Mouse (Mus musculus) lung, embryonic 15.5 days (tissue): ENCODE measurements around the gene Gna12. TPM values are rescaled to one million over a fixed set of nuclear protein-coding genes. Genes with fewer than 3 reads are reported as not detected.

ENCODE experiments used
- ATAC-seq: fragments of 200-750 bp; cut with Nextera tagmentation; 2 replicates; pipeline ENCODE4 v1.8.0; 2017; ENCODE audit warnings: moderate number of reproducible peaks, borderline replicate concordance; ENCODE audit not compliant: low FRiP score, low TSS enrichment; ENCODE audit errors: extremely low read depth
- H3K27ac ChIP-seq: fragments of 300-500 bp; sonication (generic); 2 replicates; pipeline ENCODE4 v1.5.1; 2015; ENCODE audit warnings: moderate library complexity, mild to moderate bottlenecking, inconsistent platforms
- H3K27me3 ChIP-seq: fragments of 300-500 bp; sonication (generic); 2 replicates; pipeline ENCODE4 v1.6.1; 2015; ENCODE audit warnings: inconsistent platforms
- H3K36me3 ChIP-seq: fragments of 300-500 bp; sonication (generic); 2 replicates; pipeline ENCODE4 v1.6.1; 2015; ENCODE audit warnings: inconsistent platforms
- H3K4me1 ChIP-seq: fragments of 300-500 bp; sonication (generic); 2 replicates; pipeline ENCODE4 v1.6.1; 2015; ENCODE audit warnings: inconsistent platforms
- H3K4me2 ChIP-seq: fragments of 300-500 bp; sonication (generic); 2 replicates; pipeline ENCODE4 v1.6.1; 2015; ENCODE audit warnings: inconsistent platforms, mild to moderate bottlenecking, moderate library complexity
- H3K4me3 ChIP-seq: fragments of 300-500 bp; sonication (generic); 2 replicates; pipeline ENCODE4 v1.5.1; 2015; ENCODE audit warnings: mild to moderate bottlenecking, inconsistent platforms
- H3K9ac ChIP-seq: fragments of 300-500 bp; sonication (generic); 2 replicates; pipeline ENCODE4 v1.6.1; 2015; ENCODE audit warnings: inconsistent platforms
- H3K9me3 ChIP-seq: fragments of 300-500 bp; sonication (generic); 2 replicates; pipeline ENCODE4 v1.6.1; 2016; ENCODE audit warnings: inconsistent platforms
- WGBS: fragments of 180-500 bp; shearing (Covaris S2); methylation state at CpG from one replicate; pipeline ENCODE4 v1.1.7; 2015; 5-methylcytosine and 5-hydroxymethylcytosine counted together
- polyA plus RNA-seq: library from polyadenylated mRNA; unstranded; fragments of >200 nt; fragmentation: Nextera tagmentation; extraction: Ambion mirVana; gene quantifications from 2 replicates; pipeline ENCODE4 v1.2.1, GENCODE M21; 2015

The Gna12 gene
- polyA plus RNA-seq, 1 experiment from 2014 or later, result 50.9 TPM

GRCm38 (mm10) chr5:140854700-140855099 lies 24.5 kb upstream of the Gna12 start:
- Histone ChIP-seq H3K4me3 (no peak overlapping the region), H3K9ac (no peak overlapping the region), H3K4me1 (peaks cover 3% of the 10 kb centered on the region; the same call in 1 of the 2 replicates), H3K36me3 (no peaks in the 10 kb centered on the region), H3K27ac (no peak overlapping the region), H3K4me2 (no peak overlapping the region), H3K27me3 (no peaks in the 10 kb centered on the region), H3K9me3 (no peaks in the 10 kb centered on the region)
- no peak for ATAC-seq
- 73% methylated on average over 4 of the region's 4 CpGs for WGBS

GRCm38 (mm10) chr5:140853723-140854122 lies 23.5 kb upstream of the Gna12 start:
- 47% methylated on average over 5 of the region's 5 CpGs for WGBS
- ATAC-seq, result no peak
- peaks cover 3% of the 10 kb centered on the region; the same call in 1 of the 2 replicates for H3K4me1 ChIP-seq
- H3K9me3 ChIP-seq, result no peaks in the 10 kb centered on the region
- no peaks in the 10 kb centered on the region for H3K36me3 ChIP-seq
- H3K27me3 ChIP-seq, result no peaks in the 10 kb centered on the region
- H3K9ac ChIP-seq, result no peak overlapping the region
- no peak overlapping the region for H3K4me2 ChIP-seq
- H3K27ac ChIP-seq, result no peak overlapping the region
- H3K4me3 ChIP-seq, result no peak overlapping the region

- Histone ChIP-seq H3K9ac (no peak overlapping the region), H3K36me3 (no peaks in the 10 kb centered on the region)
These were observed 22.3 kb upstream of the Gna12 start for GRCm38 (mm10) chr5:140852435-140852996.

GRCm38 (mm10) chr5:140847300-140847729 lies 17.1 kb upstream of the Gna12 start:
- WGBS, result 5% methylated on average over 5 of the region's 5 CpGs
- peak; percentile 49; the same call in 1 of the 2 replicates for ATAC-seq
- no peak overlapping the region for H3K4me3 ChIP-seq
- H3K4me1 ChIP-seq, result no peaks in the 10 kb centered on the region
- no peak overlapping the region for H3K9ac ChIP-seq
- H3K36me3 ChIP-seq, result no peaks in the 10 kb centered on the region
- no peaks in the 10 kb centered on the region for H3K27me3 ChIP-seq
- no peak overlapping the region for H3K27ac ChIP-seq
- no peaks in the 10 kb centered on the region for H3K9me3 ChIP-seq
- H3K4me2 ChIP-seq, result no peak overlapping the region

More at GRCm38 (mm10) chr5:140852435-140852996, 22.3 kb upstream of the Gna12 start:
- Histone ChIP-seq H3K27me3 (no peaks in the 10 kb centered on the region), H3K4me1 (peaks cover 3% of the 10 kb centered on the region; the same call in 1 of the 2 replicates), H3K9me3 (no peaks in the 10 kb centered on the region), H3K4me3 (no peak overlapping the region), H3K27ac (no peak overlapping the region), H3K4me2 (no peak overlapping the region)
- no peak for ATAC-seq
- WGBS, result 43% methylated on average over 12 of the region's 12 CpGs

GRCm38 (mm10) chr5:140841942-140842341 lies 11.7 kb upstream of the Gna12 start:
- Histone ChIP-seq H3K27me3 (no peaks in the 10 kb centered on the region), H3K4me2 (no peak overlapping the region), H3K9ac (no peak overlapping the region), H3K4me1 (no peaks in the 10 kb centered on the region), H3K4me3 (no peak overlapping the region), H3K9me3 (no peaks in the 10 kb centered on the region), H3K27ac (no peak overlapping the region), H3K36me3 (no peaks in the 10 kb centered on the region)
- ATAC-seq, result no peak
- WGBS, result 64% methylated on average over 4 of the region's 4 CpGs

GRCm38 (mm10) chr5:140831064-140831431 lies 817 bp upstream of the Gna12 start:
- Histone ChIP-seq H3K27me3 (no peaks in the 10 kb centered on the region), H3K36me3 (no peaks in the 10 kb centered on the region), H3K4me2 (peak overlapping the region; percentile 57), H3K27ac (no peak overlapping the region), H3K9me3 (no peaks in the 10 kb centered on the region), H3K4me1 (peaks cover 31% of the 10 kb centered on the region), H3K9ac (no peak overlapping the region), H3K4me3 (peak overlapping the region; percentile 92; the same call in 1 of the 2 replicates)
- WGBS, result 74% methylated on average over 8 of the region's 8 CpGs
- ATAC-seq, result no peak

GRCm38 (mm10) chr5:140829911-140830294 lies 328 bp downstream of the Gna12 start:
- Histone ChIP-seq H3K9me3 (no peaks in the 10 kb centered on the region), H3K4me1 (peaks cover 31% of the 10 kb centered on the region), H3K4me2 (peak overlapping the region; percentile 94), H3K27me3 (no peaks in the 10 kb centered on the region), H3K9ac (peak overlapping the region; percentile 71), H3K4me3 (peak overlapping the region; percentile 92), H3K27ac (peak overlapping the region; percentile 85), H3K36me3 (no peaks in the 10 kb centered on the region)
- under 1% methylated on average over 58 of the region's 58 CpGs for WGBS
- ATAC-seq, result no peak; the same call in 1 of the 2 replicates

GRCm38 (mm10) chr5:140829081-140829910 lies 935 bp downstream of the Gna12 start:
- peak overlapping the region; percentile 71 for H3K9ac ChIP-seq
- peak overlapping the region; percentile 94 for H3K4me2 ChIP-seq
- WGBS, result 29% methylated on average over 18 of the region's 18 CpGs
- peak overlapping the region; percentile 92 for H3K4me3 ChIP-seq
- H3K4me1 ChIP-seq, result peaks cover 31% of the 10 kb centered on the region
- no peaks in the 10 kb centered on the region for H3K9me3 ChIP-seq
- H3K27me3 ChIP-seq, result no peaks in the 10 kb centered on the region
- peak overlapping the region; percentile 85 for H3K27ac ChIP-seq
- H3K36me3 ChIP-seq, result no peaks in the 10 kb centered on the region
- ATAC-seq, result no peak

- Histone ChIP-seq H3K27ac (peak overlapping the region; percentile 51), H3K36me3 (no peaks in the 10 kb centered on the region), H3K27me3 (no peaks in the 10 kb centered on the region), H3K4me1 (peaks cover 33% of the 10 kb centered on the region), H3K4me3 (peak overlapping the region; percentile 92), H3K9ac (peak overlapping the region; percentile 19; the same call in 1 of the 2 replicates), H3K9me3 (no peaks in the 10 kb centered on the region), H3K4me2 (peak overlapping the region; percentile 94)
- WGBS, result 43% methylated on average over 2 of the region's 2 CpGs
- ATAC-seq, result no peak
These were observed 1.9 kb downstream of the Gna12 start for GRCm38 (mm10) chr5:140828363-140828762.

- H3K9me3 ChIP-seq, result no peaks in the 10 kb centered on the region
- H3K27me3 ChIP-seq, result no peaks in the 10 kb centered on the region
- no peak for ATAC-seq
These were observed 2.3 kb downstream of the Gna12 start for GRCm38 (mm10) chr5:140827896-140828295.

GRCm38 (mm10) chr5:140827413-140827812 lies 2.8 kb downstream of the Gna12 start:
- Histone ChIP-seq H3K4me1 (peaks cover 40% of the 10 kb centered on the region), H3K27me3 (no peaks in the 10 kb centered on the region), H3K4me3 (peak overlapping the region; percentile 92; the same call in 1 of the 2 replicates), H3K27ac (peak overlapping the region; percentile 51), H3K4me2 (peak overlapping the region; percentile 94), H3K36me3 (no peaks in the 10 kb centered on the region), H3K9me3 (no peaks in the 10 kb centered on the region), H3K9ac (peak overlapping the region; percentile 25; the same call in 1 of the 2 replicates)
- no peak for ATAC-seq
- WGBS, result 47% methylated on average over 2 of the region's 2 CpGs

More at GRCm38 (mm10) chr5:140827896-140828295, 2.3 kb downstream of the Gna12 start:
- Histone ChIP-seq H3K36me3 (no peaks in the 10 kb centered on the region), H3K4me1 (peaks cover 36% of the 10 kb centered on the region), H3K4me2 (peak overlapping the region; percentile 94), H3K4me3 (peak overlapping the region; percentile 92), H3K27ac (peak overlapping the region; percentile 51), H3K9ac (peak overlapping the region; percentile 25)
- WGBS, result 29% methylated on average over 8 of the region's 8 CpGs

- H3K9me3 ChIP-seq, result no peaks in the 10 kb centered on the region
- no peak overlapping the region for H3K9ac ChIP-seq
- no peak overlapping the region for H3K4me3 ChIP-seq
- H3K4me1 ChIP-seq, result peaks cover 47% of the 10 kb centered on the region
- 58% methylated on average over 1 of the region's 1 CpGs for WGBS
- ATAC-seq, result no peak
- no peak overlapping the region; the same call in 1 of the 2 replicates for H3K4me2 ChIP-seq
- H3K27ac ChIP-seq, result no peak overlapping the region
- no peaks in the 10 kb centered on the region for H3K27me3 ChIP-seq
- H3K36me3 ChIP-seq, result no peaks in the 10 kb centered on the region
These were observed 3.4 kb downstream of the Gna12 start for GRCm38 (mm10) chr5:140826796-140827195.
